Mouse (Mus musculus): Measurements from ENCODE around the gene Cfap44. TPM values are rescaled to one million over a fixed set of nuclear protein-coding genes. Genes with fewer than 3 reads are reported as not detected.
A peak's percentile ranks its signal among the peaks of the same experiment; 100 is the strongest.

Cfap44 gene
- polyA plus RNA-seq (2015; fragmentation: Nextera tagmentation; extraction: Ambion mirVana), result 0.95 and 1.1 TPM in 2 replicates

DNA sequence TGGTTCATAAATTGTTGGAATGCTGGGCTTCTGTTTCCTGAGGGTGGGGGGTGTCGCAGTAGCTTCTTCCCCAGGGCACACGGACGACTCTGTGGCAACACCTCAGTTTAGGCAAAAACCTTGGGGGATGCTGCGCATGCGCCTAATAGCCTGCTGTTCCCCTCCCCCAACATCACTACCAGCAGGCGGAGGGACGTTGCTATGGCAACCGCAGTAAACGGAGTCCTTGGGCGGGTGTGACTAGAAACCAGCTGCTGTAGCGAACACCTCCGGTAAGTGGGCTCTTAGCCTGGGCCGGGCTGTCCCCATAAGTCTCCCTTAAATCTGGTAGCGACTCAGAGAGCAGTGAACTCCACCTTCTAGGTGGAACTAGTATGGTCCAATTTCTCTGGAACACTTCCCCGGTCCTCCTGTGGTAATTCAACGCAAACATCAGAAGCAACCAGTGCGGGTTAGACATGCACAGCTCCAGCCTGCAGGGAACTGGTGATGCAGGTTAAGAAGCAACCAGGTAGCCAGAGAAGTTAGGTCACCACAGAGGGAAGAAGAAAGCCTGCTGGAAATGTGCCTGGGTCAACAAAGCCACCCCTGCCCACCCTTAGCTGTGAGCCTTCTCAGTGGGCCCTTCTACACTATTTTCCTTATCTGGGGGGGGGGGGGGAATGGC is at the start of gene Cfap44:
Gene Cfap44, plus strand, starts transcription at position 220 of the 667 bp plus-strand sequence.
- Histone ChIP-seq H3K4me2 (ENCODE audit: low read depth, low read length) (peak within 1 kb of the TSS; percentile 10), H3K27ac (ENCODE audit: low read length) (peak within 1 kb of the TSS; percentile 10; the same call in 1 of the 2 replicates), H3K4me3 (ENCODE audit: low read depth, low read length) (peak within 1 kb of the TSS; percentile 43), H3K4me1 (ENCODE audit: control insufficient read depth, low read depth, low read length) (no peaks in the 10 kb centered on the region; the same call in none of the 2 replicates), H3K9ac (ENCODE audit: low read depth, low read length) (no peak within 1 kb of the TSS; the same call in 1 of the 2 replicates), H3K9me3 (replicated peaks; ENCODE audit: control insufficient read depth, low read length) (no peaks in the 10 kb centered on the region), H3K27me3 (ENCODE audit: control insufficient read depth, insufficient read depth, low read depth, low read length) (no peaks in the 10 kb centered on the region), H3K36me3 (ENCODE audit: control insufficient read depth, insufficient read depth) (no peaks in the 10 kb centered on the region)
- 4% methylated on average over 17 of the region's 17 CpGs for WGBS (ENCODE audit: insufficient replicate concordance)
- peak; percentile 30; the same call in 1 of the 2 replicates for ATAC-seq (ENCODE audit: low read depth)

DNA sequence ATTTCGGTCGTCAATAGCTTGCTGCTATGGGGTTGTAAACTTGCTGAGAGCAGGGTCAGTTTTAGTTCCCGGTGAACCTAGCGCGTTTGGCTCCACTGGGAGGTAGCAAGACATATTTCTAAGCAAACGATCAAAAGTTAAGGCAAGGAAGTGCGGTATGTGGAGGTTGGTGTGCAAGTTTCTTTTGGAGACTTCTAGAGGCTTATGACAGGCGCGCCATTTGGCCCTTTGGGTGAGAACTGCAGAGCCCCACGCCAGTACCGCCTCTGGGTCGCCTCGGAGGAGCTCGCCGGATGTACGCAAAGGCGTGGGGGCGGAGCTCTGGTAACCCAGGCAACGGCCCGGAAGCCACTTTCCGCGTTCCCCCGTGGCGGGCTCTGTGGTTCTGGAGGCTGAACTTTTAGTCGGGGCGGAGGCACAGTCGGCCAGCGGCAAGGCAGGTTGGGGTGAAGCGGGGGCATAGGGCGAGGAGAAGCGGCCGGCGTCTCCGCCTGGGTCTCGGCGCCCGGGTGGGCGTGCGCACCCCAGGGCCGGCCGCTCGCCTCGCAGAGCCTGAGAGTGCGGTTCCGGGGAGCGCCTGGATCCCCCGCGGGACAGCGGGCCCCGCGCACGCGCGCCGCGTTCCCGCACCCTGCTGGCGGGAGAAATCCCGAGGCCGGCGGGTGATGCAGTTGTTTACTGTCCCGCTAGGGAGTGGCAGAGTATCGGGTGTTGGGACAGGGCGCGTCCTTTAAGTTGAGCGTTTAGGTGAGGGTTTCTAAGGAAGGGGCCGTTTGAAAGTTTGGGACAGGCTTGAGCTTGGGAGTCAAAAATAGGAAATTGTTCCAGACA is 47.3 kb upstream of the Cfap44 start, which contains the start of gene Spice1:
Gene Spice1, plus strand, starts transcription at position 51 of the 831 bp plus-strand sequence.
- H3K27ac ChIP-seq (ENCODE audit: low read length), result peak within 1 kb of the TSS; percentile 97
- peaks cover 26% of the 10 kb centered on the region for H3K4me1 ChIP-seq (ENCODE audit: control insufficient read depth, low read depth, low read length)
- H3K9me3 ChIP-seq (replicated peaks; ENCODE audit: control insufficient read depth, low read length), result no peaks in the 10 kb centered on the region
- H3K4me3 ChIP-seq (ENCODE audit: low read depth, low read length), result peak within 1 kb of the TSS; percentile 86
- no peaks in the 10 kb centered on the region for H3K36me3 ChIP-seq (ENCODE audit: control insufficient read depth, insufficient read depth)
- H3K9ac ChIP-seq (ENCODE audit: low read depth, low read length), result peak within 1 kb of the TSS; percentile 84
- whole genome bisulfite sequencing (ENCODE audit: insufficient replicate concordance), result under 1% methylated on average over 51 of the region's 67 CpGs
- ATAC-seq (ENCODE audit: low read depth), result peak; percentile 97
- peak within 1 kb of the TSS; percentile 60 for H3K4me2 ChIP-seq (ENCODE audit: low read depth, low read length)
- no peaks in the 10 kb centered on the region for H3K27me3 ChIP-seq (ENCODE audit: control insufficient read depth, insufficient read depth, low read depth, low read length)

GRCm38 (mm10) chr16:44349801-44350397 is 44.7 kb upstream of the Cfap44 start:
- ATAC-seq (ENCODE audit: low read depth), result no peak
- Histone ChIP-seq H3K36me3 (ENCODE audit: control insufficient read depth, insufficient read depth) (no peaks in the 10 kb centered on the region), H3K27me3 (ENCODE audit: control insufficient read depth, insufficient read depth, low read depth, low read length) (no peaks in the 10 kb centered on the region), H3K4me2 (ENCODE audit: low read depth, low read length) (peak overlapping the region; percentile 30; the same call in 1 of the 2 replicates), H3K4me1 (ENCODE audit: control insufficient read depth, low read depth, low read length) (peaks cover 26% of the 10 kb centered on the region), H3K27ac (ENCODE audit: low read length) (no peak overlapping the region), H3K4me3 (ENCODE audit: low read depth, low read length) (no peak overlapping the region), H3K9ac (ENCODE audit: low read depth, low read length) (no peak overlapping the region), H3K9me3 (replicated peaks; ENCODE audit: control insufficient read depth, low read length) (no peaks in the 10 kb centered on the region)
- WGBS (ENCODE audit: insufficient replicate concordance), result 29% methylated on average over 4 of the region's 4 CpGs

- ATAC-seq (ENCODE audit: low read depth), result no peak
- Histone ChIP-seq H3K36me3 (ENCODE audit: control insufficient read depth, insufficient read depth) (no peaks in the 10 kb centered on the region), H3K4me1 (ENCODE audit: control insufficient read depth, low read depth, low read length) (peaks cover 8% of the 10 kb centered on the region), H3K4me2 (ENCODE audit: low read depth, low read length) (no peak overlapping the region), H3K4me3 (ENCODE audit: low read depth, low read length) (no peak overlapping the region), H3K9me3 (replicated peaks; ENCODE audit: control insufficient read depth, low read length) (no peaks in the 10 kb centered on the region), H3K27me3 (ENCODE audit: control insufficient read depth, insufficient read depth, low read depth, low read length) (no peaks in the 10 kb centered on the region), H3K27ac (ENCODE audit: low read length) (no peak overlapping the region), H3K9ac (ENCODE audit: low read depth, low read length) (no peak overlapping the region)
- 35% methylated on average over 7 of the region's 7 CpGs for WGBS (ENCODE audit: insufficient replicate concordance)
Measured at GRCm38 (mm10) chr16:44356291-44356690, 38.3 kb upstream of the Cfap44 start.

- peak overlapping the region; percentile 4; the same call in 1 of the 2 replicates for H3K4me2 ChIP-seq (ENCODE audit: low read depth, low read length)
Measured at GRCm38 (mm10) chr16:44357571-44358268, 36.9 kb upstream of the Cfap44 start.

DNA sequence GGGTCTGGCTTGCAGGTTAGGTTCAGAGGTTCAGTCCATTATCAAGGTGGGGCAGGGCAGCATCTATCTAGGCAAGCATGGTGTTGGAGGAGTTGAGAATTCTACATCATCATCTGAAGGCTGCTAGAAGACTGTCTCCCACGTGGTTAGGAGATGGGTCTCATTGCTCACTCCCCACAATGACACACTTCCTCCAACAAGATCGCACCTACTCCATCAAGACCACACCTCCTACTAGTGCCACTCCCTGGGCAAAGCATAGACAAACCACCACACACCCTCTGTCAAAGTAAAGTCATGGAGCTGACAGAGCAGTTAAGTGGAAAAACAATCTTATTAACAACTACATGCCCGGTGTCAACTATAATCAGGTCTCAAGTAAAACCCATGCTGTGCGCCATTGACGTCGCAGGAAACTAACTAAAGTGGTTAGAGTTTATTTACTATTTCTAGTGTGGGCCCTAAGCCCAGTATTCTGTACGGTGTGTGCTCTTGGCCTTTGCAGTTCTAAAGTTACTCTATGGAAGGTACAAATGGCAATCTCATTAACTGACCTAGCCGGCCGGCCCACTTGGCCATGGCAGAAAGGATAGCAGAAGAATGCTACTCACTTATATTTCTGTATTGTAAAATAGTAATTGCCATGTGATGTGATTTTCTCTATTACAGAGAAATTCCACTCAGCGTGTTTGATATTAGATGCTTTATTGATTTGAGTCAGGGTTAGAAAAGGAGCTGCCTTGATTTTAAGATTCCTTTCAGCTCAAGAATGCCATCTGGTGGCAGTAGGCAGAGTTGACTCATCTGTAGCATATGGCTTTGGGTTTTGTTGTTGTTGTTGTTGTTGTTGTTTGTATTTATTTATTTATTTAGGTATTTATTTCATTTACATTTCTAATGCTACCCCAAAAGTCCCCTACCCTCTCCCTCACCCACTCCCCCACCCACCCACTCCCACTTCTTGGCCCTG is 32.4 kb upstream of the Cfap44 start:
- Histone ChIP-seq H3K4me3 (ENCODE audit: low read depth, low read length) (no peak overlapping the region), H3K27ac (ENCODE audit: low read length) (no peak overlapping the region), H3K4me2 (ENCODE audit: low read depth, low read length) (no peak overlapping the region), H3K9ac (ENCODE audit: low read depth, low read length) (no peak overlapping the region), H3K4me1 (ENCODE audit: control insufficient read depth, low read depth, low read length) (peaks cover 8% of the 10 kb centered on the region), H3K36me3 (ENCODE audit: control insufficient read depth, insufficient read depth) (no peaks in the 10 kb centered on the region), H3K9me3 (replicated peaks; ENCODE audit: control insufficient read depth, low read length) (no peaks in the 10 kb centered on the region), H3K27me3 (ENCODE audit: control insufficient read depth, insufficient read depth, low read depth, low read length) (no peaks in the 10 kb centered on the region)
- ATAC-seq (ENCODE audit: low read depth), result no peak
- 80% methylated on average over 10 of the region's 10 CpGs for WGBS (ENCODE audit: insufficient replicate concordance)

More at GRCm38 (mm10) chr16:44357571-44358268, 36.9 kb upstream of the Cfap44 start:
- H3K27me3 ChIP-seq (ENCODE audit: control insufficient read depth, insufficient read depth, low read depth, low read length), result no peaks in the 10 kb centered on the region
- no peak overlapping the region for H3K9ac ChIP-seq (ENCODE audit: low read depth, low read length)
- H3K4me1 ChIP-seq (ENCODE audit: control insufficient read depth, low read depth, low read length), result peaks cover 8% of the 10 kb centered on the region
- H3K4me3 ChIP-seq (ENCODE audit: low read depth, low read length), result no peak overlapping the region
- peak; percentile 98 for ATAC-seq (ENCODE audit: low read depth)
- WGBS (ENCODE audit: insufficient replicate concordance), result 52% methylated on average over 4 of the region's 4 CpGs
- no peaks in the 10 kb centered on the region for H3K9me3 ChIP-seq (replicated peaks; ENCODE audit: control insufficient read depth, low read length)
- no peak overlapping the region for H3K27ac ChIP-seq (ENCODE audit: low read length)
- no peaks in the 10 kb centered on the region for H3K36me3 ChIP-seq (ENCODE audit: control insufficient read depth, insufficient read depth)

DNA sequence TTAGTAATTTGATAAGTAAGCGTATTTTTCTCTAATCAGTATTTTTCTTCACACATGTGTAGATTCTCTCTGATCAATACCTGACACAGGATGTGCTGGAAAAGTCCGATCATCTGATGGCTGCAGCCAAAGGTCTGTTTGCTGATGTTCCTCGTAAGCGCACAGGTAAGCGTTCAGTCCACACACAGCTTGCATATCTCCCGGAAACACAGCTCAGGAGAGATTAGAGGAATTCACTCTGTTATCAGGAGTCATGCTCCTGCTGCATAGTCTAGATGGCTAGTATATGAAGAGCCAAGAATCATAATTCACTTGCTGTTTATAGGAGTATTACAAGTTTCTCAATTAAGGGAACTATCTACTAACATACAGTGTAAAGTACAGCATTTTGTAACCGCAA is 29.1 kb upstream of the Cfap44 start:
- Histone ChIP-seq H3K9ac (ENCODE audit: low read depth, low read length) (no peak overlapping the region), H3K36me3 (ENCODE audit: control insufficient read depth, insufficient read depth) (0 out of 2 replicates have a peak, but pooled peaks cover 2% of the 10 kb centered on the region), H3K4me1 (ENCODE audit: control insufficient read depth, low read depth, low read length) (no peaks in the 10 kb centered on the region), H3K27me3 (ENCODE audit: control insufficient read depth, insufficient read depth, low read depth, low read length) (no peaks in the 10 kb centered on the region), H3K4me3 (ENCODE audit: low read depth, low read length) (no peak overlapping the region), H3K9me3 (replicated peaks; ENCODE audit: control insufficient read depth, low read length) (no peaks in the 10 kb centered on the region), H3K4me2 (ENCODE audit: low read depth, low read length) (no peak overlapping the region), H3K27ac (ENCODE audit: low read length) (no peak overlapping the region)
- ATAC-seq (ENCODE audit: low read depth), result peak; percentile 55
- 46% methylated on average over 7 of the region's 7 CpGs for WGBS (ENCODE audit: insufficient replicate concordance)

Data from liver, embryonic 16.5 days (tissue).